Mouse (Mus musculus) MEL (cell line): ENCODE results near the gene Ttc30b. TPM values are rescaled to one million over a fixed set of nuclear protein-coding genes. Genes with fewer than 3 reads are reported as not detected.

Source experiments
- DNase-seq: peaks from one replicate; pipeline ENCODE4 v3.0.0; 2011; ENCODE audit warnings: low read depth, low spot score
- H3K27ac ChIP-seq: 2 replicates; pipeline ENCODE4 v1.5.1; 2012; ENCODE audit warnings: low read depth, mild to moderate bottlenecking, control low read depth, low read length, moderate library complexity; ENCODE audit not compliant: control insufficient read depth
- H3K27me3 ChIP-seq, 2 experiments: fragments of 150-350 bp in 1 of 2; sonication (generic) in 1 of 2; 2 replicates each; pipeline ENCODE4 v1.6.1; 2012; ENCODE audit warnings: low read length in 2 of 2, mild to moderate bottlenecking in 2 of 2, improper control_type of control experiment in 1 of 2, moderate library complexity in 1 of 2; ENCODE audit not compliant: insufficient read depth in 2 of 2, control insufficient read depth in 1 of 2
- H3K36me3 ChIP-seq, 2 experiments: 2 replicates each; pipeline ENCODE4 v1.6.1; 2012 to 2014; ENCODE audit warnings: low read length in 2 of 2, improper control_type of control experiment in 1 of 2, inconsistent platforms in 1 of 2, mild to moderate bottlenecking in 1 of 2; ENCODE audit not compliant: insufficient read depth in 2 of 2, control insufficient read depth in 1 of 2
- H3K4me1 ChIP-seq, 2 experiments: fragments of 150-350 bp in 1 of 2; sonication (generic) in 1 of 2; 2 replicates each; pipeline ENCODE4 v1.6.1; 2012; ENCODE audit warnings: low read length in 2 of 2, improper control_type of control experiment in 1 of 2, mild to moderate bottlenecking in 1 of 2; ENCODE audit not compliant: insufficient read depth in 2 of 2, control insufficient read depth in 1 of 2
- H3K4me3 ChIP-seq, 2 experiments: fragments of 150-350 bp in 1 of 2; sonication (generic) in 1 of 2; 2 replicates each; pipeline ENCODE4 v1.5.1; 2012; ENCODE audit warnings: low read depth in 2 of 2, low read length in 2 of 2, mild to moderate bottlenecking in 2 of 2, moderate library complexity in 2 of 2, control low read depth in 1 of 2, improper control_type of control experiment in 1 of 2; ENCODE audit not compliant: control insufficient read depth in 1 of 2, insufficient read depth in 1 of 2
- H3K79me2 ChIP-seq: 2 replicates; pipeline ENCODE4 v1.6.1; 2012; ENCODE audit warnings: mild to moderate bottlenecking, low read length, moderate library complexity; ENCODE audit not compliant: control insufficient read depth, poor library complexity, insufficient read depth
- H3K9ac ChIP-seq: 2 replicates; pipeline ENCODE4 v1.6.1; 2012; ENCODE audit warnings: low read depth, mild to moderate bottlenecking, control low read depth, low read length, moderate library complexity; ENCODE audit not compliant: control insufficient read depth, poor library complexity, severe bottlenecking
- H3K9me3 ChIP-seq: fragments of 150-350 bp; sonication (generic); replicated peaks from 2 replicates; pipeline ENCODE4 v1.6.1; 2012; ENCODE audit warnings: mild to moderate bottlenecking, low read length, improper control_type of control experiment, moderate library complexity; ENCODE audit not compliant: insufficient read depth
- CHD2 ChIP-seq: IDR thresholded peaks from 2 replicates; pipeline ENCODE4 v1.6.1; 2011; ENCODE audit warnings: low read length, improper control_type of control experiment
- CTCF ChIP-seq, 3 experiments: IDR thresholded peaks in 2 of 3; conservative IDR thresholded peaks in 1 of 3; 2 replicates each; pipeline ENCODE4 v1.5.1; 2011 to 2012; ENCODE audit warnings: low read length in 3 of 3, low read depth in 2 of 3, mild to moderate bottlenecking in 2 of 3, improper control_type of control experiment in 1 of 3, inconsistent platforms in 1 of 3, mixed read lengths in 1 of 3, moderate library complexity in 1 of 3; ENCODE audit not compliant: control insufficient read depth in 1 of 3, insufficient read depth in 1 of 3, poor library complexity in 1 of 3, severe bottlenecking in 1 of 3
- ELF1 ChIP-seq: IDR thresholded peaks from 2 replicates; pipeline ENCODE4 v1.6.1; 2014; ENCODE audit warnings: low read depth, mild to moderate bottlenecking, inconsistent platforms, low read length, improper control_type of control experiment, moderate library complexity
- EP300 ChIP-seq, 2 experiments: IDR thresholded peaks; 2 replicates each; pipeline ENCODE4 v1.6.1; 2011; ENCODE audit warnings: improper control_type of control experiment in 2 of 2, low read length in 2 of 2, low read depth in 1 of 2, mild to moderate bottlenecking in 1 of 2
- ETS1 ChIP-seq: IDR thresholded peaks from 2 replicates; pipeline ENCODE4 v1.6.1; 2012; ENCODE audit warnings: low read depth, mild to moderate bottlenecking, inconsistent platforms, low read length, improper control_type of control experiment, moderate library complexity
- GABPA ChIP-seq: IDR thresholded peaks from 2 replicates; pipeline ENCODE4 v1.6.1; 2012; ENCODE audit warnings: low read depth, mild to moderate bottlenecking, inconsistent platforms, low read length, improper control_type of control experiment, moderate library complexity
- GATA1 ChIP-seq: IDR thresholded peaks from 2 replicates; pipeline ENCODE4 v1.6.1; 2011; ENCODE audit warnings: low read depth, low read length, improper control_type of control experiment
- HCFC1 ChIP-seq: IDR thresholded peaks from 2 replicates; pipeline ENCODE4 v1.6.1; 2012; ENCODE audit warnings: low read depth, mild to moderate bottlenecking, inconsistent platforms, low read length, improper control_type of control experiment, moderate library complexity
- MAFK ChIP-seq: IDR thresholded peaks from 2 replicates; pipeline ENCODE4 v1.6.1; 2011; ENCODE audit warnings: low read depth, mild to moderate bottlenecking, low read length, improper control_type of control experiment, borderline replicate concordance
- NELFE ChIP-seq: IDR thresholded peaks from 2 replicates; pipeline ENCODE4 v1.6.1; 2011; ENCODE audit warnings: low read depth, low read length, improper control_type of control experiment
- POLR2A ChIP-seq, 2 experiments: IDR thresholded peaks; 2 replicates each; pipeline ENCODE4 v1.6.1; 2011 to 2012; ENCODE audit warnings: low read length in 2 of 2, mild to moderate bottlenecking in 2 of 2, control low read depth in 1 of 2, improper control_type of control experiment in 1 of 2, low read depth in 1 of 2, moderate library complexity in 1 of 2; ENCODE audit not compliant: control insufficient read depth in 1 of 2, insufficient read depth in 1 of 2, poor library complexity in 1 of 2
- POLR2AphosphoS2 ChIP-seq: IDR thresholded peaks from 2 replicates; pipeline ENCODE4 v1.6.1; 2011; ENCODE audit warnings: low read length, improper control_type of control experiment
- RAD21 ChIP-seq: IDR thresholded peaks from 2 replicates; pipeline ENCODE4 v1.6.1; 2011; ENCODE audit warnings: mild to moderate bottlenecking, low read depth, low read length, improper control_type of control experiment
- SIN3A ChIP-seq: IDR thresholded peaks from 2 replicates; pipeline ENCODE4 v1.6.1; 2012; ENCODE audit warnings: low read length, improper control_type of control experiment, inconsistent platforms
- SMC3 ChIP-seq: IDR thresholded peaks from 2 replicates; pipeline ENCODE4 v1.6.1; 2011; ENCODE audit warnings: low read depth, low read length, improper control_type of control experiment
- TAL1 ChIP-seq: IDR thresholded peaks from 2 replicates; pipeline ENCODE4 v1.6.1; 2012; ENCODE audit warnings: mild to moderate bottlenecking, inconsistent platforms, low read length, moderate library complexity, mixed read lengths
- ZC3H11A ChIP-seq: IDR thresholded peaks from 2 replicates; pipeline ENCODE4 v1.6.1; 2012; ENCODE audit warnings: low read depth, mild to moderate bottlenecking, inconsistent platforms, low read length, improper control_type of control experiment
- ZKSCAN1 ChIP-seq: IDR thresholded peaks from 2 replicates; pipeline ENCODE4 v1.6.1; 2012; ENCODE audit warnings: low read depth, mild to moderate bottlenecking, inconsistent platforms, low read length, improper control_type of control experiment, moderate library complexity
- ZMIZ1 ChIP-seq: IDR thresholded peaks from 2 replicates; pipeline ENCODE4 v1.6.1; 2012; ENCODE audit warnings: low read depth, mild to moderate bottlenecking, inconsistent platforms, low read length, improper control_type of control experiment, moderate library complexity
- polyA plus RNA-seq, 2 experiments: library from polyadenylated mRNA; stranded (reverse) in 1 of 2; unstranded in 1 of 2; fragments of >175 nt in 1 of 2; fragments of >200 nt in 1 of 2; gene quantifications; 2 replicates each; pipeline versions ENCODE4 v1.2.1 to v1.2.4; 2012; ENCODE audit warnings: low replicate concordance in 2 of 2, low read depth in 1 of 2; ENCODE audit not compliant: insufficient read length in 2 of 2, insufficient read depth in 1 of 2, missing spikeins in 1 of 2
- total RNA-seq: library from RNA; depleted of rRNA; stranded (reverse); fragments of 300-350 nt; gene quantifications from 2 replicates; pipeline ENCODE4 v1.2.3, GENCODE M21; 2012

The Ttc30b gene
- total and polyA plus RNA-seq, 3 experiments = not detected

GRCm38 (mm10) chr2:75974131-75974530, 35.7 kb upstream of the Ttc30b start:
- Histone ChIP-seq H3K27me3 (no peaks in the 10 kb centered on the region; a peak in 2 of 4 replicates), H3K27ac (no peak overlapping the region), H3K4me3 (no peak overlapping the region), H3K36me3 (no peaks in the 10 kb centered on the region), H3K9me3 (no peaks in the 10 kb centered on the region), H3K9ac (no peak overlapping the region), H3K4me1 (no peaks in the 10 kb centered on the region), H3K79me2 (no peaks in the 10 kb centered on the region)
- TF ChIP-seq NELFE (no peak), ELF1 (no peak), GATA1 (no peak), ETS1 (no peak), TAL1 (no peak), CHD2 (no peak), GABPA (no peak), ZKSCAN1 (no peak), EP300 (IDR thresholded peaks at IDR 0.05; ENCODE audit: low read depth in 1 of 2, low read length in 2 of 2) (no peak), ZMIZ1 (no peak), POLR2A (IDR thresholded peaks at IDR 0.05; ENCODE audit: control insufficient read depth in 1 of 2, insufficient read depth in 1 of 2, low read depth in 1 of 2, low read length in 2 of 2, poor library complexity in 1 of 2) (no peak), MAFK (no peak), SMC3 (no peak), POLR2AphosphoS2 (no peak), HCFC1 (no peak)
- DNase-seq = no peak

GRCm38 (mm10) chr2:75964972-75965371, 26.6 kb upstream of the Ttc30b start:
- Histone ChIP-seq H3K4me3 (peak overlapping the region; percentile 61 to 66), H3K27me3 (no peaks in the 10 kb centered on the region), H3K4me1 (no peaks in the 10 kb centered on the region; a peak in 1 of 4 replicates), H3K9ac (peak overlapping the region; percentile 42; the same call in 1 of the 2 replicates), H3K36me3 (no peaks in the 10 kb centered on the region), H3K79me2 (no peaks in the 10 kb centered on the region), H3K27ac (no peak overlapping the region)
- peak; percentile 83 for DNase-seq
- TF ChIP-seq RAD21 (peak; percentile 83), SMC3 (peak; percentile 84), ZC3H11A (peak; percentile 75), POLR2A (IDR thresholded peaks at IDR 0.05; ENCODE audit: control insufficient read depth in 1 of 2, insufficient read depth in 1 of 2, low read depth in 1 of 2, low read length in 2 of 2, poor library complexity in 1 of 2) (no peak), CTCF (IDR thresholded peaks at IDR 0.05 in 2 of 3, conservative IDR thresholded peaks at IDR 0.05 in 1 of 3; ENCODE audit: control insufficient read depth in 1 of 3, insufficient read depth in 1 of 3, low read depth in 2 of 3, low read length in 3 of 3, poor library complexity in 1 of 3, severe bottlenecking in 1 of 3) (peak; percentile 37 to 87 (median 64)), SIN3A (0 out of 2 replicates have a peak, but pooled peaks have one; percentile 36)
- TF ChIP-seq, all 39 proteins: peak for 5
- no peaks in the 10 kb centered on the region for H3K9me3 ChIP-seq
